Mouse (Mus musculus) frontal cortex, adult 2 months (tissue): ENCODE data around the gene Car11. TPM values are rescaled to one million over a fixed set of nuclear protein-coding genes. Genes with fewer than 3 reads are reported as not detected.

ENCODE experiments used
- DNase-seq, 2 experiments: peaks; one replicate each; pipeline ENCODE4 v3.0.0; 2022; ENCODE audit warnings: low spot score in 1 of 2; ENCODE audit errors: extremely low spot score in 1 of 2
- polyA plus RNA-seq: library from polyadenylated mRNA; depleted of rRNA; stranded (reverse); fragments of >200 nt; gene quantifications from 2 replicates; pipeline ENCODE4 v1.2.3, GENCODE M21; 2012

Car11 gene
- polyA plus RNA-seq, 1 experiment, result 283 TPM

DNA sequence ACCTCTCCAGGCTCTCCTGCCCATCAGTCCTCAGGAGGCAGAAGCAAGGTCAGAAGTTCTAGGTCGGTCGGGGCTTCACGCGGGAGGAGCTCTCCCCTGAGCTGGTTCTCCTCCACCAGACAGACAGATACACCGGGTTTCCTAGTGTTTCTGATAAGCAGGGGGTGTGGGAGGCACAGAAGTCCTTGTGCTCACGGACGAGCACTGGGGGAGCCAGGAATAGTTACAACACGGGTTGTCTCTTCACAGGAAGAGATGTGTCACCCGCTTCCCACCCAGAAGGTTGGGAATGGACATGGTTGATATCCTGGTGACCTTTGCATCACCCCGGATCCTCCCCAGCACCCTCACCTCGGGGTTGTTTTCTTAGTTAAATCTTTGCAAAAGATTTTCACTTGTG, 9.8 kb upstream of the Car11 start:
- DNase-seq, result no peak

DNA sequence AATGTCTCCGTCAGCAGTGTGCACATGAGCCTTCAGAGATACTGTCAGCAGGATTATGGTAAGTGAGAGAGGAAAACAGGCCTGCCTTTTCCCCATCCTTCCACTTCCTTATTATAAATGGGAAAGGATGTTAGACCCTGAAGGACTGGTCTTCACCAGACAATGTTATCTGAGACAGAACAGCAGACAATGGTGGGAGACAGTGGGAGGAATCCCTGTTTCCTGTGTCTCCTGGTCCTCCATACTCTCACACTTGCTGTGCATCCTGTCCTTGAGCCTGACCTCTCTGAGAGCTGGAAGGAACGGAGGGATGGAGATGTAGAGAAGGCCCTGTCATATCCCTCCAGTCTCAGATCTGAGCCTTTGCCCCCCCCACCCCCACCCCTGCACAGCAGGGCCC, 7.3 kb upstream of the Car11 start:
- no peak for DNase-seq

DNA sequence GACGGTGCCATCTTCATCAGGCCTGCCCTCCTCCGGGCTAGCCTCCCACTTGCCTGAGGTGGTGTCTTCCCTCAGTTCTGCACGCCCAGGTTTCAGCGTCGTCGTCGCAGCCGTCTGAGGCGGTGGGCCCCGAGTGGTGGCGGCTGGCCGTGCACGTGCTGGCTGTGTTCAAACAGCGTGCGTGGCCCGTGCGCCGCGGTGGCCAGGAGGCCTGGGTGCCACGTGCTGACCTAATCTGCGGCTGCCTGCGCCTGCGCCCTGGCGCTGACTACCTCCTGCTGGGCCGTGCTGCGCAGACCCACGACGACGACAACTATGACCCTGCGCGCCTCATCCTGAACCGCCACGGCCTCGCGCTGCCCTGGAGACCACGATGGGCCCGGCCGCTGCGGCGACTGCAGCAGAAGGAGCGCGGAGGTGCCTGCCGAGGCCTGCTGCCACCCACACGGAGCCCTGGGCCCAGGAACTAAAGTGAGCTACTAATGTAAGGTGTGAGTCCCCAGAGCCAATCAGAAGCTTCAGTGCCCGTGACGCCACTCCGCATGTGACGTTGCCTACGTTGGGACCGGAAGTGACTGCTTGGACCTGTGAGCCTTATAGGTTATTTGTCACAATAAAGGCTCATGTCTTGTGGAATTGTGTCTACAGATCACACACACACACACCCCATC, 5.6 kb upstream of the Car11 start, which contains the start of gene Sec1:
Sec1 (minus strand) TSS at position 482 of the 671 bp plus-strand sequence.
- no peak for DNase-seq

DNA sequence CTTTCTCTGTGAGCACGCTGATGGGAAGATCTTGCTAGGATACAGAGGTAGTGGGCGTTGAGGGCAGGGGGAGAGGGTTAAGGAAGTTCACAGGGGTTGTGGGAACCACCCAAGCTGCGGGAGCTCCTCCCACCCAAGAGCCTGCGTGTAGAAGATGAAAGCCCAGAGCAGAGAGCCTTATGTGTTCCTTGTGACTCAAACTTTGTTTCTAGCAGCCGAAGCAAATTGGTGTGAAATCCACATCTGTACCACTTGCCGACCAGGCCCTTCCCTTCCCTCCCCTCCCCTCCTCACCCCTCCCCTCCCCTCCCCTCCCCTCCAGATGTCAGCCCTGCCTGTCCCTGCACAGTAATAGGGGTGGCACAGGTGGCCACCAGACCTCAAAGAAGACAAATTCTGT, 4.5 kb upstream of the Car11 start:
- DNase-seq, result no peak

DNA sequence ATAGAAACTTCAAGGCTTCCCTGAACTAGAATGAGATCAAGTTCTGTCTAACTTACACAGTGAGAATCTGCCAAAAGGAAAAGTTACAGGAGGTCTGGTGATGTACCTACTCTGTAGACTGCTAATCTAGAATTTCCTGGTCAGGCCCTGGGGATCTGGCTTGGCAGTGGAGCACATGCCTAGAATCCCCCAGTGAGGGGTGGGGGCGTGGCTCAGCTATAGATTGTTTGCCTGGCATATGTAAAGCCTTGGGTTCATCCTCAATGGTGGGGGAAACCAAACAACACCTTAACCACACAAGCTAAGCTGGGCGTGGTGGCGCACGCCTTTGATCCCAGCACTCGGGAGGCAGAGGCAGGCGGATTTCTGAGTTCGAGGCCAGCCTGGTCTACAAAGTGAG, 1.7 kb upstream of the Car11 start:
- DNase-seq, result peak in 1 of 2 experiments; percentile 1

DNA sequence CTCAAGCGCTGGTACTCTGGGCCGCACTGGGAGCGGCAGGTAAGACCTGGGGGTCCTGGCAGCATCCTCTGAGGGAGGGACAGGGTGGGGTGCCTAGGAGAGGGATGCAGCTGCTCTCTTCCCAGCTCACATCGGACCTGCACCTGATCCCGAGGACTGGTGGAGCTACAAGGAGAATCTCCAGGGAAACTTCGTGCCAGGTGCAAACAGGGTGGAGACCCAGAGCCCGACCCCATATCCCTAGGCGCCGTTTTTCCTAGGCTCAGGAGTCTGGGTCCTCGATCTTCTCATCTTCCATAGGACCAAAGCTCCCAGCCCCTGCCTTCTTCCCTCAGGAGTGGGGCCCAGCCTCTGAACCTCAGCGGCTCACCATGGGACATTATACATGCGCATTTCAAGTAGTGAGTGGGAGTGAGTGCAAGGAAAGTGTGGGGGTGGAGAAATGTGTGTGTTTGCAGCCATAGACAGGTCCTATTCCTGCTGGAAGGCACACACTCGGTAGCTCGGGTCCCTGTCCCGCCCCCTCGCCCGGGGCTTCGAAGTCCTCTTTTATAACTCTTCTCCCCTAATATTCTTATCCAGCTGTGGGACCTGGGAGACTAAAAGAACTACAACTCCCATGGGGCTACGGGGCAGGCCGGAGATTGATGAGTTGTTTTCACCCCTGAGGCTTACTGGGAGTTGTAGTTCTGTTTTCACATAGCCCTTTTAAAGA, 815 bp downstream of the Car11 start:
- peak; percentile 88 to 90 for DNase-seq

DNA sequence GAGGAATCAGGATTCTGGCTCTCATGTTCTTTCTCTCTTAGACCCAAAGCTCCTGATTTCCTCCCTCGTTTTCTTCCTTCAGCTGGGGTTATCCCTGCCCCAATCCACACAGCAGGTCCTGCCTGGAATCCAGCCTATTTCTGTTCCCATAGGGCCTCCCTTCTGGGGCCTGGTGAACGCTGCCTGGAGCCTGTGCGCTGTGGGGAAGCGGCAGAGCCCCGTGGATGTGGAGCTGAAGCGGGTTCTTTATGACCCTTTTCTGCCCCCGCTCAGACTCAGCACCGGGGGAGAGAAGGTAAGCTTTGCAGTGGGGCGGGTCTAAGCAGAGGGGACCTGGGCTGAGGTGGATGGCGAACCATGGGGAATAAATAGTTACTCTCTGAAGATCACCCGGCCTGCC, 1.4 kb downstream of the Car11 start:
- no peak for DNase-seq

DNA sequence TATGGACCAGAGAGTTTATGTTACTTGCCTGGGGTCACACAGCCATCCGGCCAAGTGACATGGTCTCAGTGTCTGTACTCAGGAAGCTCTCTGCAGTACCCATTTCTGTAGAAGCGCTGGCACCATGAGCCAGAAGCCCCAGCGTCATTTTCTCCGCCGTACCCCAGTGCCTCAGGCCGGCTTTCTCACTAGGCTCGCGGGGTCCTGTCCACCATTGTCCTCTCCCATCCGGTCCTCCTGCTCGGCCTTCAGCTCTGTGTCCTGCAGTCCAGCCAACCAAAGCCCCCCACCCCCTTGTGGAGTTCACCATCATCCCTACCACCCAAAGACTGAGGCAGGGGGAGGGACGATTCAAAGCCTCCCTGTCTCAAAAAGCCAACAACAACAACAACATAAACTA, 2.0 kb downstream of the Car11 start:
- no peak for DNase-seq

DNA sequence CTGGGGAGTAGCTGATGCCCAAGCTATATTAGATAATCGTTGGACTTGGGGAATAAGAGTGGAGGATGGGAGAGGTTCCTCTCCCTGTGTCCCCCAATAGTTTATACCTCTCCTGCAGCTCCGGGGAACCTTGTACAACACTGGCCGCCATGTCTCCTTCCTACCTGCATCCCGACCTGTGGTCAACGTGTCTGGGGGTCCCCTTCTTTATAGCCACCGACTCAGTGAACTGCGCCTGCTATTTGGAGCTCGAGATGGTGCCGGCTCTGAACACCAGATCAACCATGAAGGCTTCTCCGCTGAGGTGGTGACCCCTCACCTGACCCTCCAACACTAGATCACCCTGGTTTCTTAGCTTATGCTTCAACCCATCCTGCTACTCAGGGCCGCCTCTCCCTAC, 2.7 kb downstream of the Car11 start:
- no peak for DNase-seq

DNA sequence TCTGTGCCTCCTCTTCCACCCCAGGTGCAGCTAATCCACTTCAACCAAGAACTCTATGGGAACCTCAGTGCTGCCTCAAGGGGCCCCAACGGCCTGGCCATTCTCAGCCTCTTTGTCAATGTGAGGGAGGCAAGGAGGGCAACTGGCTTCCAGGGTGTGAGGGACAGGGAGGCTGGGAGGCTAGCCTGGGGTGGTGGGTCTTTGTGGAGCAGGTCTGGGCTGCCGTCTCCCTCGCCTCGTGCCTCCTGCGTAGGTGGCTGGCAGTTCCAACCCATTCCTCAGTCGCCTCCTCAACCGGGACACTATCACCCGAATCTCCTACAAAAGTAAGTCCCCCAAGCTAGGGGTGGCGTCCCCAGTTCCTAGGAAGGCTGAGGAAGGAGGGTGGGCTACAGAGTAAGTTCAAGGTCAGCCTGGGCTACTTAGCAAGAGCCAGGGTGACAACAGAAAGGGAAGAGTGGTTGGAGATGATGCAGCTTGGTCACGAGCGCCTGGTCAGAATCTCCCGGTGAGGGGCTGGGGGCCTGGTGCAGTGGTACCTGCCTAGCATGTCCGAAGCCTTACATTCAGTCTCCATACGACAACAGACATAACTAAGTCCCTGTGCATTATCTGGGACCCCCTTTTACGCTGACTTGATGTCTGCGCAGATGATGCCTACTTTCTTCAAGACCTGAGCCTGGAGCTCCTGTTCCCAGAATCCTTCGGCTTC, 3.3 kb downstream of the Car11 start:
- DNase-seq, result no peak

DNA sequence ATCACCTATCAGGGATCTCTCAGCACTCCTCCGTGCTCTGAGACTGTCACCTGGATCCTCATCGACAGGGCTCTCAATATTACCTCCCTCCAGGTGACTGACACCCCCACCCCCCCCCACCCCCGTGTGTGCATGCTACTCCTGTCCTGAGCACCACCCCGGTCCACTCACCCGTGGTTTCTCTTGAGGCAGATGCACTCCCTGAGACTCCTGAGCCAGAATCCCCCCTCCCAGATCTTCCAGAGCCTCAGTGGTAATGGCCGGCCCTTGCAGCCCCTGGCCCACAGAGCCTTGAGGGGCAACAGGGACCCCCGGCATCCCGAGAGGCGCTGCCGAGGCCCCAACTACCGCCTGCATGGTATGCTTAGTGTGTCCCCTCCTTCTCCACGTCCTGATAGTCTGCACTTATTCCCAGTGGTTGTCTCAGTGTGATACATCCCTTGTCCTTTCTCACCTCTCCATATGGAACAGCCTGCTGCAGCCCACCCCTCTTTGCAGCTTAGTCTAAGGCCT, 3.9 kb downstream of the Car11 start:
- no peak for DNase-seq

DNA sequence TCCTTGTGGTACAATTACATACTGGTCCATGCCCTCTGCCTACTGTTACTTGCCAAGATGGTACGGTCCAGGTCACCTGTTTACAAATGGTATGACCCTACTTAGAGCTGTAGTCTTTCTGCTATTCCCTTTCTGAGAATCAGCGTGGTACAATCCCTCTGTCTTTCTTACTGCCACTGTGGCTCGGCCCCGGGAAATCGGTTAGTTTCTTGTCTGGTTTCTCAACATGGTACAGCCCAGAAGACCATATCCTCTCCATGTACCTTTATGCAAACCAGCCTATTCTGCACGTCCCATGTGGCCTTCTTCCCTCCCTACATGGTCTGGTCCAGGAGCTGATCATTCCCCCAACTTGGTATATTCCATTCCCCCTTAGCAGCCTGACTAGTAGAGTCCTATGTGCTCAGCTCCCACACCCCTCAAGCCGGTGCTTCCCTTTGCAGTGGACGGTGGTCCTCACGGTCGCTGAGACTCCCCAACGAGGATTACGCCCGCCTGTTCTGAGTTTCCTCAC, 4.5 kb downstream of the Car11 start:
- DNase-seq, result peak; percentile 89 to 90

DNA sequence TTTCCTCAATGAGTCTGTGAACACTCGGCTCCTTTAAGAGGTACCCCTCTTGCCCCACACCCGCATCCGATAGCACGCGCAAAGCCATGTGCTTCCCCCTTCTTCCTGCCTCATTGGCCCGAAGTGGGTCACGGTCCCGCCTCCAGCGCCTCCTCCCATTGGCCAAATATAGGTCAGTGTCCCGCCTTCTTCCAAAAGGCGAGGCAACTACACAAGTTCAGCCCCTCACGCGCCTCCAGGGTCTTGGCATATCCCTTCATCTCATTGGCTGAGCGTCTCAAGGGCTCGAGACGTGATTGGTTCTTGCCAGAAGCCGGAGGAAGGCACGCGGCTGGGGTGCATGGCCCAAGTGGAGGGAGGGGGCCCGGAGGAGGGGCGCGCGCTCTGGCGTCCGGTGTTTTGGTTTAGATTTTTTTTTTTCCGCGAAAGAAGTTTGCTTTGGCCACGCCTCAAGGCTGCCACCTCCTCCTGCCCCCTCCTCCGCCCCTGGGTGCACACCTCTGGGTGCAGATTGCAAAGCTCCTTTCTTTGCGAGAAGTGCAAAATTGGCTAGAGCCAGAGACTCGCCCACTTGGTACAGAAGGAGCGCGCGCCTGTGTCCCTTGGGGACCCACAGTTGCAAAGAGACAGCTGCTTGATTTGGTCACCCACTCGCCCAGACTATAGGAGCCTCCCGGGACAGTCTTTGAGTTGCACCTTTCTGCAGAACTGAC, 5.2 kb downstream of the Car11 start, which contains the start of gene Dbp:
Dbp (plus strand) TSS at position 359 of the 713 bp plus-strand sequence.
- DNase-seq, result peak; percentile 100

DNA sequence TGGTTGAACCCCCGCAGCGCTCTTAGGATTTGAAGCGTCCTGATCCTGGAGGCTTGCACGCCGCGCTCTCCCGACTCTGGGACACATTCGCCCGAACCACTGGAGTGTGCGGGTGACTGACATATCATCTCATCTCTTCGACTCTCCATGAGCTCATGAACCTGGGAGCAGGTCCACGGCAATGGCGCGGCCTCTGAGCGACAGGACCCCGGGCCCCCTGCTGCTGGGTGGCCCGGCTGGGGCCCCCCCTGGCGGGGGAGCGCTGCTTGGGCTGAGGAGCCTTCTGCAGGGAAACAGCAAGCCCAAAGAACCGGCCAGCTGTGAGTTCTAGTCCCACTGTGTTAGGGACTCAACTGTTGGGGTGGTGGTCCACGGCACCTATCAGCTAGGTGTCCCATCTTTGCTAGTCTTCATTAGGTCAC, 5.8 kb downstream of the Car11 start:
- DNase-seq, result no peak

DNA sequence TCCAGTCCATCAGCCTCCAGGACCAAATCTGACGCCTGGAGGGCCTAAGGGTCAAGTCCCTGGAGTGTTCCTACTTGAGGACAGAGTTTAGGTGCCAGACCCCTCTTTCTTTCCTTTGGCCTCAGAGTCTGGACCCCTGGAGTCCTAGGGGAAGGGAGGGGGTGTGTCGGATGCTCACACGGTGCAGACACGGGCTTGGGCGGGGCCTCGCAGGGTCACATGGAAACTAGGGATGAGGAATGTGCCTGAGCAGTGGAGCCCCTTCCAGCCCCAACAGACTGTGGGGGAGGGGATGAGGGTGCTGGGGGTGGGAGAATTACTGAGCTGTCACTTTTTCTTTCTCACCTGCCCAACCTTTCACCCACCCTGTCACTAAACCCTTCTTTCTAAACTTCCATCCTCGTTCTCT, 6.2 kb downstream of the Car11 start:
- peak; percentile 76 to 85 for DNase-seq

DNA sequence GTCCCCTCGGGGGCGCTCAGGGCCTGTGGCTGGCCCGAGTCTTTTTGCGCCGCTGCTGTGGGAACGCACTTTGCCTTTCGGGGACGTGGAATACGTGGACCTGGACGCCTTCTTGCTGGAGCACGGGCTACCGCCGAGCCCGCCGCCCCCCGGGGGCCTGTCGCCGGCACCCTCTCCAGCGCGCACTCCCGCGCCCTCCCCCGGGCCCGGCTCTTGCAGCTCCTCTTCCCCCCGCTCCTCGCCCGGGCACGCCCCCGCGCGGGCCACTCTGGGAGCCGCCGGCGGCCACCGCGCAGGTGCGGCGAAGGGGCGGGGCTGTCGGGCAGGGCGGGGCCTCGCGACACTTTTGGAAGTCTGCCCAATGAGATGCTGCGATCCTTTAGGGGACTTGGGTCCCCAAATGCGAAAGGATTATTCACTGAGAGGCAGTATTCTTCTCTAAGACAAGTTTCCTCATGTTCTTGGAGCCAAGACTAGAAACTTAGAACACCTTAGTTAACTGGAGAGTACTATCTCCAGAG, 7.1 kb downstream of the Car11 start:
- DNase-seq, result peak; percentile 57 to 82

DNA sequence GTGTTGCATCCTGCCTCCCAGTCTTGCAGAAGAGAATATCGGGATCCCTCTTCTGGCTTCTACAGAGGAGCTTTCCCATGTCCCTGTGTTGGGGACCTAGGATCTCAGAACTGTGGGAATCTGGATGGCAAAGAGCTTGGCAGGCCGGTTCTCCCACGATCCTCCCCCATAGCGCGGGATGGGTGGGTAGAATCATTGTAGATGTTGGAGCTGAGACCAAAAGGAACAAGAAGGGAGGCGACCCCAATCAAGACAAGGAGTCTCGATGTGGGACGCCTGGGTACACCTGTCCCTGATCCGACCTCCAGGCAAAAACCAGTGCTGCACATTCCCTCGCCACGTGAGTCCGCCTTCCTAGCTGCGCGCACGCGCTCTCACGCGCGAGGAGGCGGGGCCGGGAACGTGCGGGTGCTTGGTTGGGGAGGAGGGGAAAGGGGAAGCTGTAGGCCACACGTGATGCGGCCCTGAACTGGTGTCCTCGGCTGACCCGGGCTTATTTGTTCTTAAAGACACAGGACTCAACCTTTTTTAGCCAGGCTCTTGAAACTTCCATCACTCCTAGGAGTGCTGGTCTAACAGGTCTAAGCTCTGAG, 7.8 kb downstream of the Car11 start:
- DNase-seq, result peak; percentile 92 to 97

DNA sequence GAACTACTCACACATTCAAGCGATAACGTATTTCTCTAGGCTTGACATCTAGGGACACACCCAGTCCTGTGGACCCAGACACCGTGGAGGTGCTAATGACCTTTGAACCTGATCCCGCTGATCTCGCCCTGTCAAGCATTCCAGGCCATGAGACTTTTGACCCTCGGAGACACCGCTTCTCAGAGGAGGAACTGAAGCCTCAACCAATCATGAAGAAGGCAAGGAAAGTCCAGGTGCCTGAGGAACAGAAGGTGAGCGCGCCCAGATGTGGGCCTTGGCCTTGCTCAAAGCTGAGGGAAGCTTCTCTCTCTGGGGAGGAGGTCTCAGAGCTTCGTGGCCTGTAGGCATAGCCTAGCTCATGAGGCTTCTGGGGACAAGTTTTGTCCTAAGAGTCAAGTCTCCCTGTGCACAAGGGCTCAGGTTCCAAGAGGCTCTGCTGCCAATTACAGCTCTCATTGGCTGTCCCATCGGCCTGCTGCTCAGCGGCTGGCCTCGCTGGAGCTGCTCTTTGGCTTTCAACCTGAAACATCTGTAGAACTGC, 8.6 kb downstream of the Car11 start:
- peak in 1 of 2 experiments; percentile 43 for DNase-seq

DNA sequence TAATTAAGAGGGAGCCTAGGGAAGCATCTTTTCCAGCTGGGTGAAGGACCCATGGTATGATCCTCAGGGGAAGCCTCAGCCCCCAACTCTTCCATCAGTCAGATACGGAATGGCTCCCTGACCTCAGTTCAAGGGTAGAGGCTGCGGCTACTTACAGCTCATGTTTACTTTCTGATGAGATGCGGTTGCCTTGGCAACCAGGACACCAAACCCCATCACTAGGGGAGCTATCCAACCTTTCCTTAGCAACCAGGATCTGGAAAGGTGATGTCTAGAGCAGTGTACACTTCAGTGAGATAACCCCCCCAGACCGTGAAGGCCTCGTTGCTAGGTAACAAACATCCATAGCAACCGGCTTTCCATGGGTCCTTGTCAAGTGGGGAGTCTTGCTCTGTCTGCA, 9.4 kb downstream of the Car11 start:
- DNase-seq, result peak in 1 of 2 experiments; percentile 50
